Mouse (Mus musculus) forebrain, embryonic 14.5 days (tissue): ENCODE results near the gene Inf2. TPM values are rescaled to one million over a fixed set of nuclear protein-coding genes. Genes with fewer than 3 reads are reported as not detected.

Source experiments
- ATAC-seq: fragments of 200-750 bp; cut with Nextera tagmentation; 2 replicates; pipeline ENCODE4 v1.8.0; 2017; ENCODE audit warnings: mild to moderate bottlenecking, moderate library complexity
- DNase-seq: peaks from one replicate; pipeline ENCODE4 v3.0.0-alpha.2; 2015; ENCODE audit warnings: low spot score
- H3K27ac ChIP-seq: fragments of 300-500 bp; sonication (generic); 2 replicates; pipeline ENCODE4 v1.5.1; 2014; ENCODE audit warnings: low read depth, mild to moderate bottlenecking, control low read depth, low read length, moderate library complexity
- H3K27me3 ChIP-seq: fragments of 300-500 bp; sonication (generic); replicated peaks from 2 replicates; pipeline ENCODE4 v1.6.1; 2014; ENCODE audit warnings: low read length, control low read depth, mixed read lengths; ENCODE audit not compliant: control insufficient read depth, insufficient read depth
- H3K36me3 ChIP-seq: fragments of 300-500 bp; sonication (generic); 2 replicates; pipeline ENCODE4 v1.6.1; 2014; ENCODE audit warnings: low read length, control low read depth; ENCODE audit not compliant: control insufficient read depth, insufficient read depth
- H3K4me1 ChIP-seq: fragments of 300-500 bp; sonication (generic); 2 replicates; pipeline ENCODE4 v1.6.1; 2014; ENCODE audit warnings: antibody characterized with exemption, low read length, control low read depth; ENCODE audit not compliant: control insufficient read depth, insufficient read depth
- H3K4me2 ChIP-seq: fragments of 300-500 bp; sonication (generic); 2 replicates; pipeline ENCODE4 v1.6.1; 2014; ENCODE audit warnings: mild to moderate bottlenecking, control low read depth, low read length
- H3K4me3 ChIP-seq: fragments of 300-500 bp; sonication (generic); 2 replicates; pipeline ENCODE4 v1.5.1; 2014; ENCODE audit warnings: low read depth, low read length, control low read depth
- H3K9ac ChIP-seq: fragments of 300-500 bp; sonication (generic); 2 replicates; pipeline ENCODE4 v1.6.1; 2014; ENCODE audit warnings: mild to moderate bottlenecking, low read length, control low read depth, moderate library complexity
- H3K9me3 ChIP-seq: fragments of 300-500 bp; sonication (generic); replicated peaks from 2 replicates; pipeline ENCODE4 v1.6.1; 2016; ENCODE audit warnings: low read length, control low read depth, mixed read lengths; ENCODE audit not compliant: control insufficient read depth
- WGBS: fragments of 180-500 bp; shearing (Covaris S2); extraction: QIAGEN DNeasy Blood & Tissue Kit; methylation state at CpG from one replicate; pipeline ENCODE4 v1.1.7; 2014; 5-methylcytosine and 5-hydroxymethylcytosine counted together
- polyA plus RNA-seq: library from polyadenylated mRNA; unstranded; fragments of >200 nt; fragmentation: Nextera tagmentation; extraction: Ambion mirVana; gene quantifications from 2 replicates; pipeline ENCODE4 v1.2.1, GENCODE M21; 2014

Inf2 gene
- polyA plus RNA-seq, 1 experiment from 2014 or later, result 2.6 TPM

- Histone ChIP-seq H3K27ac (no peak overlapping the region), H3K36me3 (no peaks in the 10 kb centered on the region), H3K4me3 (no peak overlapping the region), H3K9ac (no peak overlapping the region), H3K4me2 (no peak overlapping the region), H3K27me3 (no peaks in the 10 kb centered on the region), H3K4me1 (peaks cover 27% of the 10 kb centered on the region), H3K9me3 (no peaks in the 10 kb centered on the region)
- 82% methylated on average over 8 of the region's 8 CpGs for WGBS
- ATAC-seq, result no peak
- no peak for DNase-seq
Observed at GRCm38 (mm10) chr12:112546110-112546509, 42.5 kb upstream of the Inf2 start.

- DNase-seq (no peak), ATAC-seq (no peak)
- Histone ChIP-seq H3K4me3 (no peak overlapping the region), H3K9ac (no peak overlapping the region), H3K4me2 (no peak overlapping the region), H3K9me3 (no peaks in the 10 kb centered on the region), H3K4me1 (peaks cover 10% of the 10 kb centered on the region; the same call in 1 of the 2 replicates), H3K36me3 (no peaks in the 10 kb centered on the region), H3K27ac (no peak overlapping the region), H3K27me3 (no peaks in the 10 kb centered on the region)
- 87% methylated on average over 1 of the region's 1 CpGs for WGBS
Observed at GRCm38 (mm10) chr12:112549287-112549686, 39.3 kb upstream of the Inf2 start.

GRCm38 (mm10) chr12:112551861-112552375 lies 36.7 kb upstream of the Inf2 start:
- no peak overlapping the region for H3K27ac ChIP-seq

GRCm38 (mm10) chr12:112552520-112552919 lies 36.1 kb upstream of the Inf2 start:
- Histone ChIP-seq H3K27me3 (no peaks in the 10 kb centered on the region), H3K36me3 (no peaks in the 10 kb centered on the region), H3K4me3 (no peak overlapping the region), H3K4me1 (no peaks in the 10 kb centered on the region), H3K4me2 (no peak overlapping the region), H3K9ac (no peak overlapping the region), H3K27ac (no peak overlapping the region), H3K9me3 (no peaks in the 10 kb centered on the region)
- peak; percentile 35; the same call in 1 of the 2 replicates for ATAC-seq
- no peak for DNase-seq
- 69% methylated on average over 5 of the region's 5 CpGs for WGBS

More at GRCm38 (mm10) chr12:112551861-112552375, 36.7 kb upstream of the Inf2 start:
- Histone ChIP-seq H3K4me2 (no peak overlapping the region), H3K9me3 (no peaks in the 10 kb centered on the region), H3K4me1 (no peaks in the 10 kb centered on the region), H3K9ac (no peak overlapping the region), H3K36me3 (no peaks in the 10 kb centered on the region), H3K27me3 (no peaks in the 10 kb centered on the region), H3K4me3 (no peak overlapping the region)
- 3% methylated on average over 13 of the region's 13 CpGs for WGBS
- ATAC-seq (peak; percentile 81), DNase-seq (peak; percentile 81)

GRCm38 (mm10) chr12:112554900-112555299 lies 33.7 kb upstream of the Inf2 start:
- Histone ChIP-seq H3K9ac (no peak overlapping the region), H3K36me3 (no peaks in the 10 kb centered on the region), H3K4me3 (no peak overlapping the region), H3K4me2 (no peak overlapping the region), H3K9me3 (no peaks in the 10 kb centered on the region), H3K27ac (no peak overlapping the region), H3K4me1 (no peaks in the 10 kb centered on the region), H3K27me3 (no peaks in the 10 kb centered on the region)
- DNase-seq, result no peak
- ATAC-seq, result no peak
- WGBS, result 20% methylated on average over 12 of the region's 12 CpGs

GRCm38 (mm10) chr12:112556531-112557060 lies 32.0 kb upstream of the Inf2 start:
- ATAC-seq (no peak), DNase-seq (no peak)
- no peak overlapping the region for H3K4me3 ChIP-seq
- H3K4me1 ChIP-seq, result no peaks in the 10 kb centered on the region
- H3K27ac ChIP-seq, result no peak overlapping the region
- no peaks in the 10 kb centered on the region for H3K27me3 ChIP-seq
- H3K36me3 ChIP-seq, result no peaks in the 10 kb centered on the region
- H3K4me2 ChIP-seq, result no peak overlapping the region
- no peak overlapping the region for H3K9ac ChIP-seq
- H3K9me3 ChIP-seq, result no peaks in the 10 kb centered on the region
- 83% methylated on average over 9 of the region's 9 CpGs for WGBS

GRCm38 (mm10) chr12:112557219-112557618 lies 31.4 kb upstream of the Inf2 start:
- WGBS, result 70% methylated on average over 5 of the region's 5 CpGs

GRCm38 (mm10) chr12:112559231-112559630 lies 29.4 kb upstream of the Inf2 start:
- 47% methylated on average over 3 of the region's 3 CpGs for WGBS

More at GRCm38 (mm10) chr12:112557219-112557618, 31.4 kb upstream of the Inf2 start:
- Histone ChIP-seq H3K36me3 (no peaks in the 10 kb centered on the region), H3K27me3 (no peaks in the 10 kb centered on the region), H3K4me1 (no peaks in the 10 kb centered on the region), H3K27ac (no peak overlapping the region), H3K4me2 (no peak overlapping the region), H3K9ac (no peak overlapping the region), H3K9me3 (no peaks in the 10 kb centered on the region), H3K4me3 (no peak overlapping the region)
- DNase-seq (no peak), ATAC-seq (no peak)

GRCm38 (mm10) chr12:112559671-112560070 lies 28.9 kb upstream of the Inf2 start:
- no peaks in the 10 kb centered on the region for H3K36me3 ChIP-seq

More at GRCm38 (mm10) chr12:112559231-112559630, 29.4 kb upstream of the Inf2 start:
- ATAC-seq (no peak), DNase-seq (no peak)
- H3K4me3 ChIP-seq, result no peak overlapping the region
- no peak overlapping the region for H3K4me2 ChIP-seq
- no peaks in the 10 kb centered on the region for H3K9me3 ChIP-seq
- no peak overlapping the region for H3K9ac ChIP-seq
- no peaks in the 10 kb centered on the region for H3K27me3 ChIP-seq
- H3K27ac ChIP-seq, result no peak overlapping the region
- no peaks in the 10 kb centered on the region for H3K36me3 ChIP-seq
- no peaks in the 10 kb centered on the region for H3K4me1 ChIP-seq

More at GRCm38 (mm10) chr12:112559671-112560070, 28.9 kb upstream of the Inf2 start:
- DNase-seq, result no peak
- Histone ChIP-seq H3K9ac (no peak overlapping the region), H3K4me1 (no peaks in the 10 kb centered on the region), H3K4me2 (no peak overlapping the region), H3K9me3 (no peaks in the 10 kb centered on the region), H3K27ac (no peak overlapping the region), H3K27me3 (no peaks in the 10 kb centered on the region), H3K4me3 (no peak overlapping the region)
- 75% methylated on average over 6 of the region's 6 CpGs for WGBS
- ATAC-seq, result no peak
